Mouse (Mus musculus): ENCODE measurements around the gene Papss2. TPM values are rescaled to one million over a fixed set of nuclear protein-coding genes. Genes with fewer than 3 reads are reported as not detected.

The Papss2 gene
- 1.2 and 2.6 TPM in 2 replicates for polyA plus RNA-seq (2012)

- TF ChIP-seq GATA1 (IDR thresholded peaks at IDR 0.05; ENCODE audit: low read length), result no peak
Observed at GRCm38 (mm10) chr19:32595506-32596286, at the start of gene Papss2. Gene Papss2 (plus strand): TSS chr19:32595790.

GRCm38 (mm10) chr19:32547396-32547795 lies 48.2 kb upstream of the Papss2 start:
- no peak for TF ChIP-seq GATA1 (IDR thresholded peaks at IDR 0.05; ENCODE audit: low read length)

- TF ChIP-seq GATA1 (IDR thresholded peaks at IDR 0.05; ENCODE audit: low read length), result no peak
Observed at GRCm38 (mm10) chr19:32548202-32548601, 47.4 kb upstream of the Papss2 start.

- no peak for TF ChIP-seq GATA1 (IDR thresholded peaks at IDR 0.05; ENCODE audit: low read length)
Observed at GRCm38 (mm10) chr19:32550446-32550845, 45.1 kb upstream of the Papss2 start.

GRCm38 (mm10) chr19:32551442-32551841 lies 44.1 kb upstream of the Papss2 start:
- TF ChIP-seq GATA1 (IDR thresholded peaks at IDR 0.05; ENCODE audit: low read length), result no peak

- no peak for TF ChIP-seq GATA1 (IDR thresholded peaks at IDR 0.05; ENCODE audit: low read length)
Observed at GRCm38 (mm10) chr19:32552106-32552505, 43.5 kb upstream of the Papss2 start.

GRCm38 (mm10) chr19:32553310-32553709 lies 42.3 kb upstream of the Papss2 start:
- no peak for TF ChIP-seq GATA1 (IDR thresholded peaks at IDR 0.05; ENCODE audit: low read length)

GRCm38 (mm10) chr19:32555257-32555656 lies 40.3 kb upstream of the Papss2 start:
- no peak for TF ChIP-seq GATA1 (IDR thresholded peaks at IDR 0.05; ENCODE audit: low read length)

GRCm38 (mm10) chr19:32567025-32567424 lies 28.6 kb upstream of the Papss2 start:
- no peak for TF ChIP-seq GATA1 (IDR thresholded peaks at IDR 0.05; ENCODE audit: low read length)

- no peak for TF ChIP-seq GATA1 (IDR thresholded peaks at IDR 0.05; ENCODE audit: low read length)
Observed at GRCm38 (mm10) chr19:32567447-32567846, 28.1 kb upstream of the Papss2 start.

GRCm38 (mm10) chr19:32568470-32568869 lies 27.1 kb upstream of the Papss2 start:
- no peak for TF ChIP-seq GATA1 (IDR thresholded peaks at IDR 0.05; ENCODE audit: low read length)

GRCm38 (mm10) chr19:32568961-32569653 lies 26.5 kb upstream of the Papss2 start:
- no peak for TF ChIP-seq GATA1 (IDR thresholded peaks at IDR 0.05; ENCODE audit: low read length)

- TF ChIP-seq GATA1 (IDR thresholded peaks at IDR 0.05; ENCODE audit: low read length), result no peak
Observed at GRCm38 (mm10) chr19:32569725-32570124, 25.9 kb upstream of the Papss2 start.

- TF ChIP-seq GATA1 (IDR thresholded peaks at IDR 0.05; ENCODE audit: low read length), result no peak
Observed at GRCm38 (mm10) chr19:32572191-32572590, 23.4 kb upstream of the Papss2 start.

GRCm38 (mm10) chr19:32573259-32573658 lies 22.3 kb upstream of the Papss2 start:
- no peak for TF ChIP-seq GATA1 (IDR thresholded peaks at IDR 0.05; ENCODE audit: low read length)

GRCm38 (mm10) chr19:32574846-32575245 lies 20.7 kb upstream of the Papss2 start:
- no peak for TF ChIP-seq GATA1 (IDR thresholded peaks at IDR 0.05; ENCODE audit: low read length)

GRCm38 (mm10) chr19:32577749-32578148 lies 17.8 kb upstream of the Papss2 start:
- TF ChIP-seq GATA1 (IDR thresholded peaks at IDR 0.05; ENCODE audit: low read length), result no peak

All from G1E-ER4 (cell line).